Mouse (Mus musculus): ENCODE measurements around the gene Smim5. TPM values are rescaled to one million over a fixed set of nuclear protein-coding genes. Genes with fewer than 3 reads are reported as not detected.

Smim5 gene
- polyA plus RNA-seq, 1 experiment from 2014 or later: 0.24 TPM

DNA sequence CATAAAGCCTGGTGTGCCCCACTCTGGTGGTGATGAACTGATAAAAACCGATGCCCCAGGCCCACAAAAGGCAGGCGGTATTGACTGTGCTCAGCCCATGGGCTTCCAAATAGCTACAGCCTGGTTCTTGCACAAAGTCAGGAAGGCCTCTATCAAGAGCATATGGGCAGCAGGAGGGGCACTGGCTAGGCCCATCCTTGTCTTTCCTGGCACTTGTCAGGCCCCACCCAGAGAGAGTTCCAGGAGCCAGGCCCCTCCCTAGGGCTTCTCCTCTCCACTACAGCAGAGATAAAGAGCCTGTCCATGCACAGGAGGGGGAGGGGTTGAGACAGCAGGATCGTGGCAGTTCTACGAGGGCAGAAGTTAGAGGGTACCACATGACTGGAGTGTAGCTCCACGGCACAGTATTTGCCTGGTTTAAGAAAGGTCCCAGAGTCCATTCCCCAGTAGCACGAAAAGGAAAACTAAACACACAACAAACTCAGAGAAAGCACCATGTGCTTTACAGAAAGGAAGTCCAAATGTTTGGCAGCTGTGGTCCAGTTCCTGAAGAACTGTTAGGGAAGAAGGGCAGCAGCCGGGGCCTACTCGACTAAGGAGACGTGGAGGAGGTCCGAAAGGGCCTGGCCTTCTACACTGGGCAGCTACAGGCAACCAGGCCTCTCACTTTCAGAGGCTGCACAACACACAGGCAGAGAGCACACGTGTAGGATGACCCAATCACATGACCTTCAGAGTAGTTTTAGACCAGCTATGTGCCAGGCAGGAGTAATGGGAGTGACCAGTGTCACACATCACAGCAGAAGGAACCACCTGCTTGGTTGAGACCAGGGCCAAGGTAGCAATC, 3.8 kb downstream of the Smim5 start:
- Histone ChIP-seq H3K4me3 (ENCODE audit: inconsistent target) (no peak overlapping the region), H3K27ac (0 out of 2 replicates have a peak overlapping the region, but pooled peaks have one; percentile 4), H3K79me2 (ENCODE audit: inconsistent target) (no peaks in the 10 kb centered on the region), H3K36me3 (ENCODE audit: inconsistent target) (no peaks in the 10 kb centered on the region)
- WGBS (ENCODE audit: missing documents): 33% methylated on average over 11 of the region's 11 CpGs

DNA sequence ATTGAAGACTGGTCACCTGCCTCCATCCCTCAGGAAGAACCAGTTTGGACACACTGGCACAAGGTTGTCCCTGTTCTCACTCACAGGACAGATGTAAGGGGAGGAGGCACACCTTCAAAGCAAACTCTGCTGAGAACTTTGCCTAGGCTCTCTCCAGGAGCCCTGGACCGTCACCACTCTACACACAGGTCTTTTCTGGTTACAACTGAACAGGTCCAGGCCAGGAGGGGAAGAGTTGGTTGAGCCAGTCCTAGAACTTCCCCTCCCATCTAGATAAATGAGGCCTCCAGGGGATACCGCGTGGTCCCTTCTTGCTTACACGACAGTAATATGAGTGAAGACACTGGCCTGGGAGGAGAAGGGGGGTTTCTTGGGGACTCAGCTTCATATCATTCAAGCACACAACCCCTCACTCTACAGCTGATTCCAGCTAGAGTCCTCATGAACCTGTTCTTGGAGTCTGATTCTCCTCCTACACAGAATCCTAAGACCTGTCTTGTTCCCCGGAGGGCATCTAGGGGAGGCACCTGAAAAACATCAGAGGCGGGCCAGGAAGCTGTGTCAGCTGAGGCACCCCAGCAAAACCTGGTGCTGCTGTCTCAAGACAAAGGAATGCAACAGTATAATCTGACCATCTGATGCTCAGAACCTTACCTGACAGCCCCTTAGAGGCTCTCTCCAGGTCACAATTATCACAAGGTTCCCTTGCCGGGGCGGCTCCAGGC, 4.6 kb downstream of the Smim5 start:
- Histone ChIP-seq H3K79me2 (ENCODE audit: inconsistent target) (no peaks in the 10 kb centered on the region), H3K36me3 (ENCODE audit: inconsistent target) (no peaks in the 10 kb centered on the region), H3K27ac (no peak overlapping the region), H3K4me3 (ENCODE audit: inconsistent target) (no peak overlapping the region)
- WGBS (ENCODE audit: missing documents): 88% methylated on average over 8 of the region's 8 CpGs

DNA sequence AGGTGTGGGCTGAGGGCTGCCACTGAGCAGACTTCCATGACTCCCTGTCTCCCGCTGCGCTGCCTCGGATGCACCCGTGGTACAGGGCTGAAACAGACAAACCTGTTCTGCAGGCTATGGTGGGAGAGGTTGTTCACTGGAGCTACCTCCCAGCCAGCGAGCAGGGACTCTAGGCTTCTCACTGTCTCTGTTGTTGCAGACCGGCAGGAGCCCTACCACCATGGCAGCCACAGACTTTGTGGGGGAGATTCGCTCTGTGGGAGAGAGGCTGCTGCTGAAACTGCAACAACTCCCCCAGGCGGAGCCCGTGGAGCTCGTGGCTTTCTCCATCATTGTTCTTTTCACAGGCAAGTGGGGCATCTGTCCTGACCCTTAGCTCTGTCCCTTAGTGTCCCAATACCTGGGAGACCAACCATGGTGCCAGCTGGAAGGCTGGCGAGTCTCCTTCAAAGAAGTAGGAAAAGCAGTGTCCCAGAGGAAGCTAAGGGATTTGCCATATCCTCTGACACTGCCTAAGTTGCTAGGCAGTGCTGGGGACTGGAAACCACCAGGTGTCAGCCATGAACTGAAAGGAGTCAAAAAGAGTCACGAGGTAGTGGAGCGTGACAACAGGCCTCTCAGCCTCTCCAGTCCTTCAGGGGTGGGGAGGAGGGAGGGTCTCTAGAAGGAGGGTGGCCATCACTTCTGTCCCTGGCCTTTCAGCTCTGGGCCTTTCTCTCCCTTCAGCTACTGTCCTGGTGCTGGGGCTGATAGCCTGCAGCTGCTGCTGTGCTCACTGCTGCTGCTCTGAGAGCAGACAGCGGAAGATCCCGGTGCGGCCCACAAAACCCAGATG, 5.4 kb downstream of the Smim5 start:
- Histone ChIP-seq H3K27ac (no peak overlapping the region), H3K4me3 (ENCODE audit: inconsistent target) (no peak overlapping the region), H3K79me2 (ENCODE audit: inconsistent target) (no peaks in the 10 kb centered on the region), H3K36me3 (ENCODE audit: inconsistent target) (no peaks in the 10 kb centered on the region)
- 93% methylated on average over 16 of the region's 16 CpGs for WGBS (ENCODE audit: missing documents)

DNA sequence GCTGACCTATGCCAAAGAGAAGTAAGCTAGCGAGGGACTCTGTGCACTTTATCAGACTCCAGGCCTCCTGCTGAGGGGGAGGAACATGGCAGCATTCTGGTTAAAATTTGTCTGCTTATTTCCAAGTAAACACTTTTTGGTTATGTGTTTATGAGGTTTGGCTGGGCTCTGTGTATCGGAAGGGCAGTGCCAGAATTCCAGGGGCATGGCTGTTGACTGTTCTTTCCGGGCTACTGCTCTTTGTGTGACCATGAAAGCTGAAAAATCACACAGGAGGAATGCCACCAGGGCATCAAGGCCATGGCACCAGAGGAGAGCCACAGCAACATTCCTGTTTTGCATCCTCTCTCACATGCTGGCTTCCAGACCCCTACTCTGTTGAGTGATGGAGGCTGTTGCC, 6.3 kb downstream of the Smim5 start:
- no peak overlapping the region for H3K27ac ChIP-seq
- H3K36me3 ChIP-seq (ENCODE audit: inconsistent target): no peaks in the 10 kb centered on the region
- H3K4me3 ChIP-seq (ENCODE audit: inconsistent target): no peak overlapping the region
- H3K79me2 ChIP-seq (ENCODE audit: inconsistent target): no peaks in the 10 kb centered on the region
- 94% methylated on average over 3 of the region's 3 CpGs for WGBS (ENCODE audit: missing documents)

DNA sequence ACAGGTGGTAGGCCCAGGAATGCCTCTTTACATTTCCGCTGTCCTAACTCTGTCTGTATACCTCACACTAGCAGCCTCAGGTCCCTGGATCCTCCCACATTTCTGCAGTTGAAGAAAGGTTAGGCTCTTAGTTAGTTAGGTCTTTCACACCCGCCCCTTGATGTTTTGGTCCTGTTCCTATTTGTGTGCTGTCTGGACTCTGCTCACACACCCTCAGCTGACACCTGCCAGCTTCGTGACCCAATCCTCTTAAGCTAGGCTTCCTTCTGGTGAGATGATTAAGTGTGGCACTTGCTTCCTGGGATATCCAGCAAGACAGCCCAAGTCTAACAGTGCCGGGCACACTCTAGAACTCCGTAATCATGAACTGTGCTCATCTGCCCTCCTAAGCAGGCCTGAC, 6.8 kb downstream of the Smim5 start:
- no peaks in the 10 kb centered on the region for H3K79me2 ChIP-seq (ENCODE audit: inconsistent target)
- H3K27ac ChIP-seq: no peak overlapping the region
- 97% methylated on average over 5 of the region's 5 CpGs for WGBS (ENCODE audit: missing documents)
- H3K36me3 ChIP-seq (ENCODE audit: inconsistent target): no peaks in the 10 kb centered on the region; the same call in 1 of the 2 replicates
- H3K4me3 ChIP-seq (ENCODE audit: inconsistent target): no peak overlapping the region

DNA sequence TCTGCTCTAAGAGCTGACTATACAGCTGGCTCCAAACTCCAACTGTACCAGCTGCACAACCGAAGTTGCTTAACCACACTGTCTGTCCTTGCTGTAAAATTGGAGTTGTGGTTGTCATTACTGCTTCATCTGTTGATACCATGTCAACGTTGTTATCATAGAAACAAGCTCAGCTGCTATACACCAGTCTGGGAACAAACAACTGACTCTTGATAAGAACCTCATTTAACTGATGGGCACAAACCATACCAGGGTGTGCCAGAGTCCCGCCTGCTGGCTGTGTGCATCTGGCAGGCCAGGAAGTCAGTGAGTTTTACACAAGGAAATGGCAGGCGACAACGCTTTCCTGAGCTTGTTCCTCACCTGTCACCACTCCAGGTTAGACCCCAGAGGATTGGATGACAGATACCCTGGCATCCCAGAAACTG, 11.4 kb downstream of the Smim5 start:
- no peaks in the 10 kb centered on the region for H3K79me2 ChIP-seq (ENCODE audit: inconsistent target)
- WGBS (ENCODE audit: missing documents): 48% methylated on average over 5 of the region's 5 CpGs
- H3K36me3 ChIP-seq (ENCODE audit: inconsistent target): peaks cover 21% of the 10 kb centered on the region; the same call in 1 of the 2 replicates
- no peak overlapping the region for H3K4me3 ChIP-seq (ENCODE audit: inconsistent target)
- no peak overlapping the region for H3K27ac ChIP-seq

DNA sequence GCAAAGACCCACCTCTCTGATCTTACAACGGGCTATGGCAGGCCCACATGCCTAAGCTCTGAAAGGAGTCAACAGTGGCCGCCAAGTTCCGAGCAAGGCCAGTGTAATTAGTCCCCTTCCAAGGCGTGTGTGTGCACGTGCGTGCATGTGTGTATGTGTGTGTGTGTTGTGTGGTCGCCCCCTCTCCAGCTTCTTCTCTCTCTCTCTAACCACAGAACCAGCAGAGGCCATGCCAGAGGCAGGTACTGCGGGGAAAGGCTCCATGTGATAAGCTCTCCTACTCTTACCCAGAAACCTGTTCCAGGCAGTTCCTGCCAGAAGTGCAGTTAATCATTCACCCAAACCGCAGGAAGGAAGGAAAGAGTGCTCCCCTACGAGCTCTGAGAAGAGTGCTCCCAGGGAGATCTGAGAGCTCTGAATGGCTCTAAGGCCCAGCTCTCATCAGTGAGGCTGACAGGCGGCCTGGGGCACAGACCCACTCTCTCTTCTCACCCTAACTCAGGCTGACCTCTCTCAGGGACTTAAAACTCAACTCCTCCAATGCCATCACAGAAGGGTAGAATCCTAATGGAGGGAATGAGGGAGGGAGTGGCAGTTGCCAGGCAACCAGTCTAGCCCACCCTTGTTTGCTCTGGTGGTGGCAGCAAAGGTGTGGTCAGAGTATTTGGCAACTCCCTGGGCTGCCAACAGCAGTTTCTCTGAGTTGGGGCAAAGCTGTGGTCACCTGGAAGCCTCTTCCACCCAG, 12.0 kb downstream of the Smim5 start, which contains the start of gene Smim6:
Smim6 (plus strand) TSS at position 386 of the 745 bp plus-strand sequence.
- peaks cover 28% of the 10 kb centered on the region; the same call in 1 of the 2 replicates for H3K36me3 ChIP-seq (ENCODE audit: inconsistent target)

DNA sequence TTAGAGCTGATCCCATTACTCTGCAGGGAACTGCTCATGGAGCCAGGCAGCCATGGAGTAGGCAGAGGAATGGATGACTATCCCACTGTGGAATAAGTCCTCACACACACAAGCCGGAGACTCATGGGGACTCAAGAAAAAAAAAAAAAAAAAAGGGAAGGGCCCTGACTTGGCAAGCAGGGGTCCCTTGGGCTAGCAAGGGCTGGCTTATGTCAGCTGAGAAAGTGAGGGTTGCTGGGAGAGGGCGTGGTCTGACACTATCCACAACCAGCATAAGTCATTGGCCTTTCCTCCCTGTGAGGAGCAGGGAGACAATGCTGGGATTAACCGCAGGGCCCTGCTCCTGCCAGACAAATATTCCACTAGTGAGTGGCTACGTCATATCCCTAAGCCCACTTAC, 16.8 kb downstream of the Smim5 start:
- Histone ChIP-seq H3K36me3 (ENCODE audit: inconsistent target) (peaks cover 43% of the 10 kb centered on the region; the same call in 1 of the 2 replicates), H3K27ac (no peak overlapping the region), H3K4me3 (ENCODE audit: inconsistent target) (no peak overlapping the region), H3K79me2 (ENCODE audit: inconsistent target) (no peaks in the 10 kb centered on the region)
- WGBS (ENCODE audit: missing documents): 94% methylated on average over 3 of the region's 4 CpGs

More for the DNA sequence above, 12.0 kb downstream of the Smim5 start, which contains the start of gene Smim6:
- no peaks in the 10 kb centered on the region for H3K79me2 ChIP-seq (ENCODE audit: inconsistent target)
- no peak within 1 kb of the TSS for H3K4me3 ChIP-seq (ENCODE audit: inconsistent target)
- 44% methylated on average over 11 of the region's 11 CpGs for WGBS (ENCODE audit: missing documents)
- H3K27ac ChIP-seq: no peak within 1 kb of the TSS

DNA sequence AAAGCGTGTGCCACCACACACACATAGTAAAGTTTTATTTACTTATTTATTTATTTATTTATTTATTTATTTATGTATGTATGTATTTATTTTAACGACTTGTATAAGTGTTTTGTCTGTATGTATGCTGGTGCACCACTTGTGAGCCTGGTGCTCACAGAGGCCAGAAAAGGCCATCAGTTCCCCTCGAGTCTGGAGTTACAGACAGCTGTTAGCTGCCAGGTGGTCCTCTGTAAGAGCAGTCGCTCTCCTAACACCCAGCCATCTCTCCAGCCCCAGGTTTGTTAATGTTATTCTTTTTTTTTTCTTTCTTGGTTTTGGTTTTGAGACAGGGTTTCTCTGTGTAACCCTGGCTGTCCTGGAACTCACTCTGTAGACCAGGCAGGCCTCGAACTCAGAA, 18.9 kb downstream of the Smim5 start:
- Histone ChIP-seq H3K4me3 (ENCODE audit: inconsistent target) (no peak overlapping the region), H3K36me3 (ENCODE audit: inconsistent target) (peaks cover 46% of the 10 kb centered on the region; the same call in 1 of the 2 replicates), H3K79me2 (ENCODE audit: inconsistent target) (no peaks in the 10 kb centered on the region), H3K27ac (no peak overlapping the region)
- 98% methylated on average over 5 of the region's 5 CpGs for WGBS (ENCODE audit: missing documents)

DNA sequence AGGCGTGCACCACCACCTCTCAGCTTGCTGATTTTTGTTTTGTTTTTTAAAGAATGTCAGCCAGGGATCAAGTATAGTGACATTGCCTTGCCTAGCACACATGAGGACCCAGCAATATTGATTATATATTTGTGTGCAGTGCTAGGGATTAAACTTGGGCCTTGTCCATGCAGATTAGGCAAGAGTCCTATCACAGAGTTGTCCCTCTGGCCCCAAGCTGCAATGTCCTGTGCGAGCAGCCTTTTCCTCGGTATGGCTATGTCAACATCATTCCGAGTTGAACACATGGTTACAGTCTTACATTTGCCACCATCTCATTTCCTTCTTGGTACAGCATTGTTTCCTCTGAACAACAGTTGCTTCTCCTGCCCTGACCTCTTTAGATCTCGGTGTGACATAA, 19.3 kb downstream of the Smim5 start:
- 89% methylated on average over 5 of the region's 5 CpGs for WGBS (ENCODE audit: missing documents)
- Histone ChIP-seq H3K79me2 (ENCODE audit: inconsistent target) (no peaks in the 10 kb centered on the region), H3K4me3 (ENCODE audit: inconsistent target) (no peak overlapping the region), H3K27ac (no peak overlapping the region), H3K36me3 (ENCODE audit: inconsistent target) (peaks cover 45% of the 10 kb centered on the region; the same call in 1 of the 2 replicates)

DNA sequence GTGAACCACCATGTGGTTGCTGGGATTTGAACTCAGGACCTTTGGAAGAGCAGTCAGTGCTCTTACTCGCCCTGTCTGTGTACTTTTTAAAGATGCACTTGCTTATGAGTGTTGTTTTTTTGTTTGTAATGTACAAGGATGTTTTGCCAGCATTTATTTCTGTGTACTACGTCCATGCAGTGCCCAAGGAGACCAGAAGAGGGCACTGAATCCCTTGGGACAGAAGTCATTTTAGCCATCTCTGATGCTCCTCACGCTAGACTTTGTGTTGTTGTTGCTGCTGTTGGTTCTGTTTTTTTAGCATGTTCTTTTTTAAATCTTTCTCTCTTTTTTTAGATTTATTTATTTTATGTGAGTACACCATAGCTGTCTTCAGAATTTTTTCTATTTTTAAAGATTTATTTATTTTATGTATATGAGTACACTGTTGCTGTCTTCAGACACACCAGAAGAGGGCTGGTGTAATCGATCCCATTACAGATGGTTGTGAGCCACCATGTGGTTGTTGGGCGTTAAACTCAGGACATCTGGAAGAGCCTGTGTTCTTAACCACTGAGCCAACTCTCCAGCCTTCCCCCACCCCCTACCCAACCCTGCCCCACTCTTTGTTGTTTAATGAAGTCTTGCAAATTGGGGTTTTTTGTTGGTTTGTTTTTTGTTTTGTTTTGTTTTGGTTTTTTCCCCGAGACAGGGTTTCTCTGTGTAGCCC, 20.5 kb downstream of the Smim5 start:
- Histone ChIP-seq H3K79me2 (ENCODE audit: inconsistent target) (no peaks in the 10 kb centered on the region), H3K36me3 (ENCODE audit: inconsistent target) (peaks cover 56% of the 10 kb centered on the region; the same call in 1 of the 2 replicates), H3K27ac (no peak overlapping the region), H3K4me3 (ENCODE audit: inconsistent target) (no peak overlapping the region)
- WGBS (ENCODE audit: missing documents): 51% methylated on average over 6 of the region's 6 CpGs

DNA sequence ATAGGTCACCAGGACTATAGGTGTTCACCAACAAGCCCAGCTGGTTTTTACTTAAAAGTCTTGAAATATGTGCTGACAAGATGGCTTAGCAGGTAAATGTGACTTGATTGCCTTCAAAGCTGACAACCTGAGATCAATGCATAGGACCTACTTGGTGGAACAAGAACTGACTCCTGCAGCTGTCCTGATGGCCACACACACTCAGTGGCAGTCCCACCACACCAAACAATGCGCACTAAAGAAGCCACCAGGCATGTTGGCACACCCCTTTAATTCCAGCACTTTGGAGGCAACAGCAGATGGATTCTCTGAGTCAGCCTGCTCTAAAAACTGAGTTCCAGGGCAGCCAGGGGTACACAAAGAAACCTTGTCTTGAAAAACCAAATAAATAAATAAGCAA, 22.2 kb downstream of the Smim5 start:
- Histone ChIP-seq H3K36me3 (ENCODE audit: inconsistent target) (peaks cover 52% of the 10 kb centered on the region), H3K27ac (no peak overlapping the region)
- 100% methylated on average over 1 of the region's 1 CpGs for WGBS (ENCODE audit: missing documents)

DNA sequence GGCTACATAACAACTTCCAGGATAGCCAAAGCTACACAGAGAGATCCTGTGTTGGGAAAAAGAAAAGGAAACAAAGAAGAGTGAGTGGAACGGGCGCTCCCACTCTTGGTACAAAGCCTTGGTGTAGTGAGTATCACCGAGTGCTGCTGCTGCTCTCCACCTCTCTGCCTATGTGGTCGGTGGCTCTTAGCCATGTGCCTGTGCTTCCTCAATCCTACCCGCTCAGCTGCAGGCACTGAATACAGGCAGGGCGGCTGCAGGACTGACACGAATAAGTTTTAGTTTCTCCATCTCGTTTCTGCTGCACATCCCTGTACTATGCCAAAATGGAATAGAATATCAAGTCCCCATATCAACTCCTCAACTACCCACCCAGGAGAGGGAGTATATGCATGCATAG, 29.3 kb downstream of the Smim5 start:
- WGBS (ENCODE audit: missing documents): 43% methylated on average over 8 of the region's 8 CpGs
- Histone ChIP-seq H3K27ac (no peak overlapping the region), H3K79me2 (ENCODE audit: inconsistent target) (peaks cover 21% of the 10 kb centered on the region), H3K36me3 (ENCODE audit: inconsistent target) (peaks cover 38% of the 10 kb centered on the region), H3K4me3 (ENCODE audit: inconsistent target) (no peak overlapping the region)

More for the DNA sequence above, 22.2 kb downstream of the Smim5 start:
- no peaks in the 10 kb centered on the region for H3K79me2 ChIP-seq (ENCODE audit: inconsistent target)
- no peak overlapping the region for H3K4me3 ChIP-seq (ENCODE audit: inconsistent target)

Data from macrophage (primary cell).